Mouse (Mus musculus) heart, adult 2 months (tissue): Measurements from ENCODE around the gene Arap1. TPM values are rescaled to one million over a fixed set of nuclear protein-coding genes. Genes with fewer than 3 reads are reported as not detected.
A peak's percentile ranks its signal among the peaks of the same experiment; 100 is the strongest.

ENCODE experiments used
- DNase-seq, 2 experiments: peaks; one replicate each; pipeline ENCODE4 v3.0.0; 2021
- H3K27ac ChIP-seq: fragments of 200-600 bp; 2 replicates; pipeline ENCODE4 v1.8.1; 2022
- H3K27me3 ChIP-seq: fragments of 200-500 bp; 2 replicates; pipeline ENCODE4 v1.6.1; 2012; ENCODE audit warnings: mild to moderate bottlenecking, low read length, inconsistent platforms, mixed read lengths; ENCODE audit not compliant: control insufficient read depth, insufficient read depth
- H3K36me3 ChIP-seq: fragments of 200-500 bp; 2 replicates; pipeline ENCODE4 v1.6.1; 2012; ENCODE audit warnings: low read length, inconsistent platforms; ENCODE audit not compliant: control insufficient read depth, insufficient read depth
- H3K4me1 ChIP-seq: fragments of 200-500 bp; 2 replicates; pipeline ENCODE4 v1.6.1; 2011; ENCODE audit warnings: low read length; ENCODE audit not compliant: control insufficient read depth, insufficient read depth
- H3K4me3 ChIP-seq: fragments of 200-600 bp; 2 replicates; pipeline ENCODE4 v1.8.1; 2022
- H3K79me2 ChIP-seq: fragments of 200-500 bp; replicated peaks from 2 replicates; pipeline ENCODE4 v1.6.1; 2012; ENCODE audit warnings: mild to moderate bottlenecking, inconsistent platforms, low read length, moderate library complexity, mixed read lengths; ENCODE audit not compliant: control insufficient read depth, insufficient read depth
- H3K9ac ChIP-seq: fragments of 200-500 bp; 2 replicates; pipeline ENCODE4 v1.6.1; 2012; ENCODE audit warnings: low read depth, mild to moderate bottlenecking, control low read depth, inconsistent platforms, low read length, mixed read lengths
- CTCF ChIP-seq: fragments of 200-600 bp; IDR thresholded peaks from 2 replicates; pipeline ENCODE4 v1.8.1; 2022; ENCODE audit warnings: antibody characterized with exemption, mild to moderate bottlenecking, moderate library complexity
- EP300 ChIP-seq: fragments of 200-500 bp; IDR thresholded peaks from 2 replicates; pipeline ENCODE4 v1.6.1; 2011; ENCODE audit warnings: low read depth, low read length, control low read depth; ENCODE audit not compliant: insufficient read depth
- POLR2A ChIP-seq: fragments of 200-500 bp; IDR thresholded peaks from 2 replicates; pipeline ENCODE4 v1.6.1; 2011; ENCODE audit warnings: mild to moderate bottlenecking, low read depth, low read length, control low read depth; ENCODE audit not compliant: insufficient read depth
- WGBS: fragments of 180-500 bp; shearing (Covaris S2); methylation state at CpG from one replicate; pipeline ENCODE4 v1.1.7; 2018; 5-methylcytosine and 5-hydroxymethylcytosine counted together
- intact Hi-C: fragments of 180-260 bp; cut with DNase I; formaldehyde crosslinking; loops from one replicate; pipeline ENCODE4 v1.15.1; 2025
- polyA plus RNA-seq: library from polyadenylated mRNA; depleted of rRNA; stranded (reverse); fragments of >200 nt; gene quantifications from 2 replicates; pipeline ENCODE4 v1.2.3, GENCODE M21; 2012
- total RNA-seq, 2 experiments: library from RNA; stranded (reverse); gene quantifications; 2 replicates each; pipeline ENCODE4 v1.2.3; 2021

Arap1 gene
- total and polyA plus RNA-seq, 3 experiments: 30.1 to 55.9 (median 32.6) TPM

GRCm38 (mm10) chr7:101328621-101329158, 19.2 kb upstream of the Arap1 start:
- Histone ChIP-seq H3K9ac (no peak overlapping the region), H3K27ac (no peak overlapping the region), H3K4me1 (peaks cover 3% of the 10 kb centered on the region; the same call in 1 of the 2 replicates), H3K79me2 (no peaks in the 10 kb centered on the region), H3K27me3 (no peaks in the 10 kb centered on the region), H3K36me3 (no peaks in the 10 kb centered on the region), H3K4me3 (no peak overlapping the region)
- TF ChIP-seq CTCF (0 out of 2 replicates have a peak, but pooled peaks have one; percentile 14), POLR2A (no peak)
- intact Hi-C loops: no loop called here
- 44% methylated on average over 4 of the region's 4 CpGs for WGBS
- DNase-seq: no peak

GRCm38 (mm10) chr7:101329606-101330005, 18.3 kb upstream of the Arap1 start:
- Histone ChIP-seq H3K79me2 (no peaks in the 10 kb centered on the region), H3K27ac (no peak overlapping the region), H3K4me3 (no peak overlapping the region), H3K36me3 (no peaks in the 10 kb centered on the region), H3K4me1 (peaks cover 3% of the 10 kb centered on the region; the same call in 1 of the 2 replicates), H3K27me3 (no peaks in the 10 kb centered on the region), H3K9ac (no peak overlapping the region)
- 85% methylated on average over 4 of the region's 4 CpGs for whole genome bisulfite sequencing
- intact Hi-C loops: no loop called here
- no peak for TF ChIP-seq EP300
- no peak for TF ChIP-seq CTCF
- TF ChIP-seq POLR2A: no peak
- DNase-seq: no peak

GRCm38 (mm10) chr7:101330074-101330840, 17.6 kb upstream of the Arap1 start:
- H3K36me3 ChIP-seq: no peaks in the 10 kb centered on the region
- no peak overlapping the region for H3K4me3 ChIP-seq
- no peak overlapping the region for H3K27ac ChIP-seq
- no peaks in the 10 kb centered on the region for H3K79me2 ChIP-seq
- H3K27me3 ChIP-seq: no peaks in the 10 kb centered on the region
- WGBS: 73% methylated on average over 10 of the region's 10 CpGs
- H3K4me1 ChIP-seq: peaks cover 3% of the 10 kb centered on the region; the same call in 1 of the 2 replicates
- intact Hi-C loops: no loop called here
- no peak overlapping the region for H3K9ac ChIP-seq
- TF ChIP-seq CTCF (no peak), EP300 (no peak), POLR2A (no peak)
- no peak for DNase-seq

GRCm38 (mm10) chr7:101330841-101331173, 17.1 kb upstream of the Arap1 start:
- intact Hi-C loops: no loop called here
- TF ChIP-seq POLR2A (no peak), CTCF (no peak), EP300 (no peak)
- H3K27ac ChIP-seq: no peak overlapping the region
- H3K27me3 ChIP-seq: no peaks in the 10 kb centered on the region
- H3K9ac ChIP-seq: no peak overlapping the region
- no peak for DNase-seq
- WGBS: 82% methylated on average over 4 of the region's 4 CpGs
- peaks cover 3% of the 10 kb centered on the region; the same call in 1 of the 2 replicates for H3K4me1 ChIP-seq
- no peaks in the 10 kb centered on the region for H3K36me3 ChIP-seq
- H3K79me2 ChIP-seq: no peaks in the 10 kb centered on the region
- no peak overlapping the region for H3K4me3 ChIP-seq

- H3K79me2 ChIP-seq: no peaks in the 10 kb centered on the region
- TF ChIP-seq POLR2A (no peak), CTCF (no peak), EP300 (no peak)
- H3K4me3 ChIP-seq: no peak overlapping the region
- no peak overlapping the region for H3K9ac ChIP-seq
- WGBS: 94% methylated on average over 5 of the region's 5 CpGs
- H3K4me1 ChIP-seq: peaks cover 3% of the 10 kb centered on the region; the same call in 1 of the 2 replicates
- no peaks in the 10 kb centered on the region for H3K36me3 ChIP-seq
- no peak for DNase-seq
- intact Hi-C loops: no loop called here
- H3K27ac ChIP-seq: no peak overlapping the region
- H3K27me3 ChIP-seq: no peaks in the 10 kb centered on the region
Observed at GRCm38 (mm10) chr7:101332045-101332831, 15.6 kb upstream of the Arap1 start.

- DNase-seq: no peak
- Histone ChIP-seq H3K27ac (no peak overlapping the region), H3K9ac (no peak overlapping the region), H3K4me3 (no peak overlapping the region), H3K79me2 (no peaks in the 10 kb centered on the region), H3K4me1 (no peaks in the 10 kb centered on the region), H3K27me3 (no peaks in the 10 kb centered on the region), H3K36me3 (no peaks in the 10 kb centered on the region)
- 63% methylated on average over 2 of the region's 2 CpGs for WGBS
- intact Hi-C loops: no loop called here
- TF ChIP-seq POLR2A (no peak), EP300 (no peak), CTCF (no peak)
Observed at GRCm38 (mm10) chr7:101335228-101335627, 12.6 kb upstream of the Arap1 start.
